Mouse (Mus musculus): ENCODE data around the gene Vnn3.

DNA sequence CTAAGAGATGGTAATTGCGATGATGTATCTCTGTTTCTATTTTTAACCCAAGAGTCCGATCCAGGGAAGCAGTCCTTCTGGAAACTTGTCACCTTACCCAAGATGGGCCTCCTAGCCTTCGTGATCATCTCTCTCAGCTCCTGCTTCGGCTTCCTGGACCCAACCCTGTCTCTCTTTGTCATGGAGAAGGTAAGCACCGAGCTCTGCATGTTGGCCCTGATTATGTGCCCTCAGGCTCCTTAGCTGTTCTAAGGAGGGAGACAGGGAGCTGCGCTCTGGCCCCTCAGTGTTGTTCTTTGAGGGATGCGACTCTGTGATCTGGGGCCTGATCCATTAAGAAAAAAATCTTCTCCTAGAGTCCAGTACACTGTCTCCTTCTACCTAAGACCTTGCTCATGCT is 35.0 kb upstream of the Vnn3 start:
- TF ChIP-seq CTCF (IDR thresholded peaks at IDR 0.05; ENCODE audit: control insufficient read depth, insufficient read depth, insufficient replicate concordance, low read depth, low read length) (no peak), POLR2A (IDR thresholded peaks at IDR 0.05; ENCODE audit: control insufficient read depth, low read depth, low read length) (no peak)
